Mouse (Mus musculus) 3134 (cell line): ENCODE results near the gene Ovca2.
A peak's percentile ranks its signal among the peaks of the same experiment; 100 is the strongest.

Source experiments
- DNase-seq: peaks from one replicate; pipeline ENCODE4 v3.0.0-alpha.2; 2011; ENCODE audit warnings: low spot score; ENCODE audit not compliant: insufficient read length; ENCODE audit errors: extremely low read depth

The Ovca2 gene

GRCm38 (mm10) chr11:75156416-75156815 is 22.2 kb downstream of the Ovca2 start:
- no peak for DNase-seq

GRCm38 (mm10) chr11:75155985-75156384 is 22.6 kb downstream of the Ovca2 start:
- no peak for DNase-seq

GRCm38 (mm10) chr11:75154053-75154585 is 24.5 kb downstream of the Ovca2 start:
- no peak for DNase-seq

GRCm38 (mm10) chr11:75152603-75153557 is 25.8 kb downstream of the Ovca2 start:
- DNase-seq = no peak

GRCm38 (mm10) chr11:75150346-75150745 is 28.3 kb downstream of the Ovca2 start:
- no peak for DNase-seq

- DNase-seq = no peak
Measured at GRCm38 (mm10) chr11:75148332-75149035, 30.2 kb downstream of the Ovca2 start.

GRCm38 (mm10) chr11:75147846-75148168 is 30.8 kb downstream of the Ovca2 start:
- DNase-seq = no peak

GRCm38 (mm10) chr11:75147106-75147845 is 31.4 kb downstream of the Ovca2 start:
- peak; percentile 66 for DNase-seq

GRCm38 (mm10) chr11:75145841-75146240 is 32.8 kb downstream of the Ovca2 start:
- no peak for DNase-seq

- DNase-seq = no peak
Measured at GRCm38 (mm10) chr11:75142749-75143148, 35.9 kb downstream of the Ovca2 start.

GRCm38 (mm10) chr11:75141913-75142312 is 36.7 kb downstream of the Ovca2 start:
- no peak for DNase-seq

- DNase-seq = no peak
Measured at GRCm38 (mm10) chr11:75141038-75141437, 37.6 kb downstream of the Ovca2 start.

GRCm38 (mm10) chr11:75140431-75140830 is 38.2 kb downstream of the Ovca2 start:
- no peak for DNase-seq

- DNase-seq = no peak
Measured at GRCm38 (mm10) chr11:75139122-75139963, 39.3 kb downstream of the Ovca2 start.

GRCm38 (mm10) chr11:75136666-75137398 is 41.8 kb downstream of the Ovca2 start:
- no peak for DNase-seq

- DNase-seq = no peak
Measured at GRCm38 (mm10) chr11:75135358-75135757, 43.3 kb downstream of the Ovca2 start.

- DNase-seq = no peak
Measured at GRCm38 (mm10) chr11:75134485-75135068, 44.1 kb downstream of the Ovca2 start.

GRCm38 (mm10) chr11:75133951-75134350 is 44.7 kb downstream of the Ovca2 start:
- no peak for DNase-seq

GRCm38 (mm10) chr11:75133391-75133790 is 45.2 kb downstream of the Ovca2 start:
- no peak for DNase-seq
